Mouse (Mus musculus): ENCODE data around the gene Retnlb. TPM values are rescaled to one million over a fixed set of nuclear protein-coding genes. Genes with fewer than 3 reads are reported as not detected.

The Retnlb gene
- not detected in 2 replicates for polyA plus RNA-seq (2014; fragmentation: Nextera tagmentation; extraction: Ambion mirVana)

DNA sequence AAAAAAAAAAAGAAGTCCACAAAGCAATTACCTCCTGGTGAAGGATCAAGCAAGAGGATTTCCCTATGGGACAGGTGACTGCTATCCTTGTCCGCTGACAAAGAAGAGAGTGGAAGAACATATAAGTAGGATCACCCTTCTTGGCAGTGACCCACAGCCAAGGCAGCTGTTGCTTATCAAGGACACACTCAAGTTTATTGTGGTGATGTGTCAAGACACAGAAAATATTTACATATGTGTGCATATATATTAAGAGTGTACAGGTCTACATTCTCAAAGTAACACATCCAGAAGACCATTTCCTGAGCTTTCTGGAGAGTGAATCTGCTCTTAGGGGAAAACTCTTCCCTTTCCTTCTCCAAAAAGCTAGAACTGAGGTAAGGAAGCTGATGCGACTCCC, at the start of gene Retnlb:
Gene Retnlb (plus strand): TSS at position 162 of the 400 bp plus-strand sequence.
- H3K4me1 ChIP-seq (ENCODE audit: control insufficient read depth, insufficient read depth, low read length), result no peaks in the 10 kb centered on the region
- no peak within 1 kb of the TSS for H3K4me2 ChIP-seq (ENCODE audit: low read length)
- ATAC-seq (no peak), DNase-seq (ENCODE audit: low spot score) (no peak)
- H3K9ac ChIP-seq (ENCODE audit: low read length), result no peak within 1 kb of the TSS
- H3K27me3 ChIP-seq (replicated peaks; ENCODE audit: control insufficient read depth, insufficient read depth, low read length), result no peaks in the 10 kb centered on the region
- whole genome bisulfite sequencing, result 98% methylated on average over 2 of the region's 2 CpGs
- no peaks in the 10 kb centered on the region for H3K36me3 ChIP-seq (ENCODE audit: control insufficient read depth, insufficient read depth, low read length)
- no peak within 1 kb of the TSS for H3K27ac ChIP-seq (ENCODE audit: low read depth, low read length)
- no peaks in the 10 kb centered on the region for H3K9me3 ChIP-seq (replicated peaks; ENCODE audit: control insufficient read depth, low read length)
- no peak within 1 kb of the TSS for H3K4me3 ChIP-seq (ENCODE audit: low read depth, low read length)

- Histone ChIP-seq H3K27me3 (replicated peaks; ENCODE audit: control insufficient read depth, insufficient read depth, low read length) (no peaks in the 10 kb centered on the region), H3K36me3 (ENCODE audit: control insufficient read depth, insufficient read depth, low read length) (no peaks in the 10 kb centered on the region), H3K4me1 (ENCODE audit: control insufficient read depth, insufficient read depth, low read length) (no peaks in the 10 kb centered on the region), H3K27ac (ENCODE audit: low read depth, low read length) (no peak overlapping the region), H3K4me2 (ENCODE audit: low read length) (no peak overlapping the region), H3K9me3 (replicated peaks; ENCODE audit: control insufficient read depth, low read length) (no peaks in the 10 kb centered on the region), H3K9ac (ENCODE audit: low read length) (no peak overlapping the region), H3K4me3 (ENCODE audit: low read depth, low read length) (no peak overlapping the region)
- no peak for DNase-seq (ENCODE audit: low spot score)
- no peak for ATAC-seq
- WGBS, result 90% methylated on average over 3 of the region's 3 CpGs
These were observed 47.5 kb upstream of the Retnlb start for GRCm38 (mm10) chr16:48769183-48769582.

DNA sequence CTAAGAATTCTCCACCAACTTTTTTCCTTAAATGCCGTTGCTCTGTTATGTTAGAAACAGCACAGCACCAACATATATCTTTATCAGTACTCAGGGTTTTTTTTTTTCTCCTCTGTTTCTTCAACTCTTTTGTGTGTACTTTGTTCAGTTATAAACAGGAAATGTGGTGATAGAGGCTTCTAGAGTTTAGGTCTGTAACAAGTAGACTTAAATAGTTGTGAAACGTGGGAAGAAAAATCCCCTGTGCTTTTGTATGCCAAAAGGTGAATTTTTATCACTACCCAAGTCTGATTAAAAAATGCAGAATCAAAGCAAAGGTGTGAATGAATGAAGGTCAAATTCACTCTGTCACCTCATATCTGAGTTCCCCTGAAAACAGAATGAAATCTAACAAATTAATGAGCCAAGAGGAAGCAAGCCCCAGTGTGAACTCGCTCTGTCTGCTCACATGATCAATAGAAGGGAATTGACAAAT, 44.6 kb upstream of the Retnlb start, which contains the start of gene Trat1:
Gene Trat1 (minus strand): TSS at position 51 of the 475 bp plus-strand sequence.
- no peak for DNase-seq (ENCODE audit: low spot score)
- Histone ChIP-seq H3K27me3 (replicated peaks; ENCODE audit: control insufficient read depth, insufficient read depth, low read length) (no peaks in the 10 kb centered on the region), H3K4me2 (ENCODE audit: low read length) (no peak within 1 kb of the TSS), H3K9ac (ENCODE audit: low read length) (no peak within 1 kb of the TSS), H3K36me3 (ENCODE audit: control insufficient read depth, insufficient read depth, low read length) (no peaks in the 10 kb centered on the region), H3K9me3 (replicated peaks; ENCODE audit: control insufficient read depth, low read length) (no peaks in the 10 kb centered on the region), H3K4me3 (ENCODE audit: low read depth, low read length) (no peak within 1 kb of the TSS), H3K27ac (ENCODE audit: low read depth, low read length) (no peak within 1 kb of the TSS), H3K4me1 (ENCODE audit: control insufficient read depth, insufficient read depth, low read length) (no peaks in the 10 kb centered on the region)
- no peak for ATAC-seq
- 89% methylated on average over 3 of the region's 3 CpGs for WGBS

DNA sequence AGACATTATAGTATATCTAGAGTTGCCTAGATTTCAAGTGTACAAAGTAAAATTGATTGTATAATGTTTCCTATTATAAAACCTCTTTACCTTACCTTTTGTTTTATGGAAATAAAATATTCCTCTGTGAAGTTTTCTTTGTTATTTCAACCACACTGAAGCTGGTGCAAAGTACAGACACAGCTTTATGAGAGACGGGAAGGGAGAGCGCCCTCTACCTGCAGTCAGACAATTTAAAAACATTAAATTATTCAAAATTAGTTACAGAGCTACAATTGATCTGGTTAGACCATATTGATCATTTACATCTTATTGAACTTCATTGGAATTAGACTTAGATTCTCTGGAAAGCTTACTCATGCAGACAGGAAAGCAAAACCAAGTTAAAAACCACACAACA, 39.4 kb upstream of the Retnlb start:
- no peaks in the 10 kb centered on the region for H3K36me3 ChIP-seq (ENCODE audit: control insufficient read depth, insufficient read depth, low read length)
- no peaks in the 10 kb centered on the region for H3K4me1 ChIP-seq (ENCODE audit: control insufficient read depth, insufficient read depth, low read length)
- ATAC-seq (no peak), DNase-seq (ENCODE audit: low spot score) (no peak)
- no peak overlapping the region for H3K27ac ChIP-seq (ENCODE audit: low read depth, low read length)
- H3K4me3 ChIP-seq (ENCODE audit: low read depth, low read length), result no peak overlapping the region
- no peak overlapping the region for H3K4me2 ChIP-seq (ENCODE audit: low read length)
- no peaks in the 10 kb centered on the region for H3K9me3 ChIP-seq (replicated peaks; ENCODE audit: control insufficient read depth, low read length)
- no peak overlapping the region for H3K9ac ChIP-seq (ENCODE audit: low read length)
- 66% methylated on average over 2 of the region's 2 CpGs for WGBS
- H3K27me3 ChIP-seq (replicated peaks; ENCODE audit: control insufficient read depth, insufficient read depth, low read length), result no peaks in the 10 kb centered on the region

GRCm38 (mm10) chr16:48786258-48786657, 30.4 kb upstream of the Retnlb start:
- H3K4me3 ChIP-seq (ENCODE audit: low read depth, low read length), result no peak overlapping the region
- no peak overlapping the region for H3K4me2 ChIP-seq (ENCODE audit: low read length)
- no peak overlapping the region for H3K27ac ChIP-seq (ENCODE audit: low read depth, low read length)
- H3K4me1 ChIP-seq (ENCODE audit: control insufficient read depth, insufficient read depth, low read length), result no peaks in the 10 kb centered on the region
- ATAC-seq (no peak), DNase-seq (ENCODE audit: low spot score) (no peak)
- no peak overlapping the region for H3K9ac ChIP-seq (ENCODE audit: low read length)
- H3K9me3 ChIP-seq (replicated peaks; ENCODE audit: control insufficient read depth, low read length), result no peaks in the 10 kb centered on the region
- no peaks in the 10 kb centered on the region for H3K36me3 ChIP-seq (ENCODE audit: control insufficient read depth, insufficient read depth, low read length)
- WGBS, result 90% methylated on average over 3 of the region's 3 CpGs
- no peaks in the 10 kb centered on the region for H3K27me3 ChIP-seq (replicated peaks; ENCODE audit: control insufficient read depth, insufficient read depth, low read length)

- DNase-seq (ENCODE audit: low spot score), result no peak
- Histone ChIP-seq H3K4me3 (ENCODE audit: low read depth, low read length) (no peak overlapping the region), H3K4me2 (ENCODE audit: low read length) (no peak overlapping the region), H3K9me3 (replicated peaks; ENCODE audit: control insufficient read depth, low read length) (no peaks in the 10 kb centered on the region), H3K36me3 (ENCODE audit: control insufficient read depth, insufficient read depth, low read length) (no peaks in the 10 kb centered on the region), H3K27me3 (replicated peaks; ENCODE audit: control insufficient read depth, insufficient read depth, low read length) (no peaks in the 10 kb centered on the region), H3K9ac (ENCODE audit: low read length) (no peak overlapping the region), H3K27ac (ENCODE audit: low read depth, low read length) (no peak overlapping the region), H3K4me1 (ENCODE audit: control insufficient read depth, insufficient read depth, low read length) (no peaks in the 10 kb centered on the region)
- WGBS, result 84% methylated on average over 4 of the region's 4 CpGs
- ATAC-seq, result no peak
These were observed 27.9 kb upstream of the Retnlb start for GRCm38 (mm10) chr16:48788704-48789185.

- Histone ChIP-seq H3K9me3 (replicated peaks; ENCODE audit: control insufficient read depth, low read length) (no peaks in the 10 kb centered on the region), H3K4me1 (ENCODE audit: control insufficient read depth, insufficient read depth, low read length) (no peaks in the 10 kb centered on the region), H3K9ac (ENCODE audit: low read length) (no peak overlapping the region), H3K27ac (ENCODE audit: low read depth, low read length) (no peak overlapping the region), H3K4me3 (ENCODE audit: low read depth, low read length) (no peak overlapping the region), H3K4me2 (ENCODE audit: low read length) (no peak overlapping the region), H3K27me3 (replicated peaks; ENCODE audit: control insufficient read depth, insufficient read depth, low read length) (no peaks in the 10 kb centered on the region), H3K36me3 (ENCODE audit: control insufficient read depth, insufficient read depth, low read length) (no peaks in the 10 kb centered on the region)
- whole genome bisulfite sequencing, result 86% methylated on average over 3 of the region's 3 CpGs
- no peak for ATAC-seq
- no peak for DNase-seq (ENCODE audit: low spot score)
These were observed 18.4 kb upstream of the Retnlb start for GRCm38 (mm10) chr16:48798285-48798684.

GRCm38 (mm10) chr16:48799470-48799869, 17.2 kb upstream of the Retnlb start:
- H3K9me3 ChIP-seq (replicated peaks; ENCODE audit: control insufficient read depth, low read length), result no peaks in the 10 kb centered on the region
- H3K4me3 ChIP-seq (ENCODE audit: low read depth, low read length), result no peak overlapping the region
- H3K27me3 ChIP-seq (replicated peaks; ENCODE audit: control insufficient read depth, insufficient read depth, low read length), result no peaks in the 10 kb centered on the region
- H3K27ac ChIP-seq (ENCODE audit: low read depth, low read length), result no peak overlapping the region
- DNase-seq (ENCODE audit: low spot score), result no peak
- 88% methylated on average over 3 of the region's 3 CpGs for WGBS
- H3K9ac ChIP-seq (ENCODE audit: low read length), result no peak overlapping the region
- H3K4me2 ChIP-seq (ENCODE audit: low read length), result no peak overlapping the region
- H3K4me1 ChIP-seq (ENCODE audit: control insufficient read depth, insufficient read depth, low read length), result no peaks in the 10 kb centered on the region
- no peak for ATAC-seq
- H3K36me3 ChIP-seq (ENCODE audit: control insufficient read depth, insufficient read depth, low read length), result no peaks in the 10 kb centered on the region

DNA sequence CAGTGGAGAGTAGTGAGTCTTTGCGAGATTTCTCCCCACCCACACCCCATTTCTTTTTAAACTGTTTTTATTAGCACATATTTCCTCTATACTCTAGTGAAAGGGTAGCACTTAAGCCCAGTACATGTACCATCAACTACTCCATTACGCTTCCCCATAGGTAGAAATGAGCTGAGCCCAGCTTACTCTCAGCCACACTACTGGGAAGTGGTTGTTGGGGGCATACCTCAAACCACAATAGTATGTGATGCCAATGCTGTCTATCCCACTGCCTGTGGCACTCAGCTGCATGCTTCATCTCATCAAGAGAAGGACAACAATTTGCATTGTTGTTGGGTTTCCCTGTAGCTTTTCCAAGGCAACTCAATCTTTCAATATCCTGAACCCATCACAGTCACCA, 15.8 kb upstream of the Retnlb start:
- H3K4me3 ChIP-seq (ENCODE audit: low read depth, low read length), result no peak overlapping the region
- no peak overlapping the region for H3K27ac ChIP-seq (ENCODE audit: low read depth, low read length)
- H3K36me3 ChIP-seq (ENCODE audit: control insufficient read depth, insufficient read depth, low read length), result no peaks in the 10 kb centered on the region
- no peak overlapping the region for H3K4me2 ChIP-seq (ENCODE audit: low read length)
- 96% methylated on average over 2 of the region's 2 CpGs for WGBS
- H3K27me3 ChIP-seq (replicated peaks; ENCODE audit: control insufficient read depth, insufficient read depth, low read length), result no peaks in the 10 kb centered on the region
- no peaks in the 10 kb centered on the region for H3K4me1 ChIP-seq (ENCODE audit: control insufficient read depth, insufficient read depth, low read length)
- no peak overlapping the region for H3K9ac ChIP-seq (ENCODE audit: low read length)
- no peaks in the 10 kb centered on the region for H3K9me3 ChIP-seq (replicated peaks; ENCODE audit: control insufficient read depth, low read length)
- no peak for DNase-seq (ENCODE audit: low spot score)
- ATAC-seq, result no peak

All from forebrain, embryonic 14.5 days (tissue).